Mouse (Mus musculus): ENCODE data around the gene Cep162. TPM values are rescaled to one million over a fixed set of nuclear protein-coding genes. Genes with fewer than 3 reads are reported as not detected.

Cep162 gene
- polyA plus RNA-seq (2014; fragmentation: Illumina TruSeq; extraction: RNeasy Lipid Tissue Mini Kit (QIAGEN cat#74804); ENCODE audit: insufficient read depth, low read depth, low replicate concordance) = 1.5 TPM

DNA sequence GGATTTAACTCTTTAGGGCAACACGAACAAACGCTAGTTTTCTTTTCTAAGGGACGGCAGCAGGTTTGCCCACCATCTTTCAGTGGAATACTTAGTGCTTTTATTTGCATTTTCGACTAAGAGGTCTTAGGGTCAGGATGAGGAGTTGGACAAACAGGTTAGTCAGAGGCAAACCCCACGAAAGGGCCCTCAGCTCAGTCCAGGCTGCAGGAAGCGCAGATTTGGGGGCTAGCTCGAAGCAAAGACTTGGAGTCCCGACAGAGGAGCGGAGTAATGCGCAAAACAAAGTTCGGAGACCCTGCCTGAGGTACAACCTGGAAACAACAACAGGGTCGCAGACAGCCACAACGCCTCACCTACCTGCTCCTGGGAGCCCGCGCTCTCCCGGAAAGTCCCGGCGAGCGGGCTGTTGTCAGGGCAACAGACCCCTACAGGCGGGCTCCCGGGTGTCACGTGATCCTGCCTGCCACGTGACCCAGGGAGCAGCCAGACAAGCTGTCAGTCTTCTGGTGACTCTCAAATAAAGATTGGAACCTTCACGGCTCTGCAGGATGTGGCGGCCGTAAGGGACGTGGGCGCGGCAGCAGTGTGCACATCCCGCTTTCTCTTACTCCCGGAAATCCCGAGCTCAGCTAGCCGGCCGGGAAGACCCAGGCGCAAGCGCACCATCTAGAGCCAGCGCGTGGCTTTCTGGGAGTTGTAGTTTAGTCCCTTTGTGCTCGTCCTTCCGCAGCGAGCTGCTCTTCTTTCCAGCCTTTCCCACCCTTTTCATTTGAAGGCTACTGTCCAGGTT is at the start of gene Cep162:
TSS of gene Cep162 (minus strand) at position 634 of the 793 bp plus-strand sequence.

DNA sequence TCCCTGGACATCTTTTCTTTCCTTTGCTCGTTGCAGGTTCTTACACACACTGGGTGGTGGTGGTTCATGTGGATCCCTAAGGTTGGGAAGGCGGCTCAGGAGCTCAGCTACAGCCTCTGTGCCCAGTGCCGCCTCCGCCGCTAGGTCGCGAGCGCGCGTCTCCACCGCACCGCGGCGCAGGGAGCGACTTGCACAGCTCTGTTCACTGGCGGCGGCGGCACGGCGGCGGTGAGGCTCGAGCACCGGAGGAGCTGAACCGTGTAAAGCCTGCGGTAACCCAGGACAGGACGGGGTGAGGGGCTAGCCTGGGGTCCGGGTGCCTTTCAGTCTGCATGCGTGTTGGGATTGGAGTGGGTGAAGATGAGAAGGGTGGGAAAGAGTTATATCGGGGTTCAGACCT is 111.2 kb downstream of the Cep162 start, which contains the start of gene Mrap2:
TSS of gene Mrap2 (plus strand) at position 201 of the 400 bp plus-strand sequence.

Other genes starting within 250 kb of the Cep162 start
- not detected for gene Ripply2, start 240.0 kb downstream of the Cep162 start, polyA plus RNA-seq (2014; fragmentation: Illumina TruSeq; extraction: RNeasy Lipid Tissue Mini Kit (QIAGEN cat#74804); ENCODE audit: insufficient read depth, low read depth, low replicate concordance)
- gene Cyb5r4, start 233.5 kb downstream of the Cep162 start, polyA plus RNA-seq (2014; fragmentation: Illumina TruSeq; extraction: RNeasy Lipid Tissue Mini Kit (QIAGEN cat#74804); ENCODE audit: insufficient read depth, low read depth, low replicate concordance) = 40.5 TPM
- gene Mrap2, start 111.2 kb downstream of the Cep162 start, polyA plus RNA-seq (2014; fragmentation: Illumina TruSeq; extraction: RNeasy Lipid Tissue Mini Kit (QIAGEN cat#74804); ENCODE audit: insufficient read depth, low read depth, low replicate concordance) = not detected